Mouse (Mus musculus): ENCODE measurements around the gene Pld5. TPM values are rescaled to one million over a fixed set of nuclear protein-coding genes. Genes with fewer than 3 reads are reported as not detected.

The Pld5 gene
- total RNA-seq, 2 experiments from 2014 or later = not detected

DNA sequence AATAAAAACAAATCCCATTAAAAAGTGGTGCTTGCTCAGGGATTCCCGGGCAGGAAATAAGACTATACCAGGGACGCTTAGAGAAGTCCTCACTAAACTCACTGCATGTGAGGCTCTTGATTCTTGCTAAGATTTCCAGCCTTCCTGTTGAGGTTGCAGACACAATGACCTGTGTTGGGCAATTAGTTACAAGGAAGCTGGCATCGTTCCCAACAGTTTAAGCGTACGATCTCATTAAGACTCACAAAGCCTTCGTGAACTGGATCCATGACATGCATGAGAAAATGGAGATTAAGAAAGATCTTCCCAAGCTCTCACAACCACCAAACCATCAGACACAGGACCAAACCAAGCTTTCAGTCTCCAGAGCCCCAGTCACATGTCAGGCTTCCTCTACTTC is 91.1 kb downstream of the Pld5 start:
- ATAC-seq (replicated peaks; ENCODE audit: low FRiP score, poor library complexity, severe bottlenecking) = no peak

DNA sequence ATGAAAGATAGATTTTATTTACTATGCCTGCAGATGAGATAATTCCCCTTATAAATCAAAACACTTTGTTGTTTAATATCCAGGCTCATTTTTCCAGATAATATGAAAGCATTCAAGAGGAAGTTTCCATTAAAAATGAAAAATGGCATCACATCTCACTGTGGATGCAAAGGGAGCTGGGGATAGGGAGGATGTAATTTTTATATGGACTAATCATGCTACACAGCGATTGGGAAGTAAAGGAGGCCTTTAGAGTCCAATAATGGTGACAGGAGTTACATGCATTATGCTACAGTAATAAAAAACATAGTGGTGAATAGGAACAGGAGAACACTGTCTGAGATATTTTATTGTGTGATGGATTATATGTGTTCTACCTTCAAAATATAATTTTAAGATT is 100.1 kb downstream of the Pld5 start:
- no peak for ATAC-seq (replicated peaks; ENCODE audit: low FRiP score, poor library complexity, severe bottlenecking)

DNA sequence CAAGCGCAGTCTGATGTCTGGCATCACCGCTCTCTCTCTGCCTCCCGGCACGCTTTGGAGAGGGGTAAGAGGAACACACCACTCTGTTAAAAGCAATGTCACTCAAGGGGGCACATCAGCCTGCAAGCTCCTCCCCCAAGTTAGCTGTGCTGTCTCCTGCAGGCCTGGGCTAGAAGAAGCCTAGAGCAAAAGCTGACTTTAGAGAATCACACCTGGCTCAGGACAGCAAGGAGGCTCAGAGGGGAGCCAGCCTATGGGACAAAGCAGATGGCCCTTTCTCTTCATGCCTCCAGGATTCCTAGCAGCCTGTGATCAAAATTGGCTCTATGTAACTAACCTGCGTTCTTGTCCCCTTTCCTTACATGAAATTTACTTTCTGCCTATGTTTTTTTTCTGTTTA is 107.3 kb downstream of the Pld5 start:
- ATAC-seq (replicated peaks; ENCODE audit: low FRiP score, poor library complexity, severe bottlenecking) = no peak

DNA sequence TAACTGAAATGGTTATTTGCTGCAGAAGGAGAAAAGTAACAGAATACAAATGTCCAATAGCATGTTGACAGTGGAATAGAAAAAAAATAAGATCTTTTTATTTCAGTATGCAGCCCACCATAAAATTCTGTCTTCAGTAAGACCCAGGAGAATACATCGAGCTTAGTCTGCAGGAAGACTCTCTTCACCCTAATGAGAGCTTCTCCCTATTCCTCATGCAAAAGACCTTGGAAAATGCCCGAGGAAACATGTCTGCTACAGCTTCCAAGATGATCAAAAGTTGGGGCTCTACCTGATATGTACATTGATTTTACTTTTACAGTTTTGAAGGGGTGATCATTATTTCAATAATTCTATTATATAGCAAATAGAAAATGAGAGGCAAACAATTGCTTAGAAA is 108.0 kb downstream of the Pld5 start:
- ATAC-seq (replicated peaks; ENCODE audit: low FRiP score, poor library complexity, severe bottlenecking) = no peak

DNA sequence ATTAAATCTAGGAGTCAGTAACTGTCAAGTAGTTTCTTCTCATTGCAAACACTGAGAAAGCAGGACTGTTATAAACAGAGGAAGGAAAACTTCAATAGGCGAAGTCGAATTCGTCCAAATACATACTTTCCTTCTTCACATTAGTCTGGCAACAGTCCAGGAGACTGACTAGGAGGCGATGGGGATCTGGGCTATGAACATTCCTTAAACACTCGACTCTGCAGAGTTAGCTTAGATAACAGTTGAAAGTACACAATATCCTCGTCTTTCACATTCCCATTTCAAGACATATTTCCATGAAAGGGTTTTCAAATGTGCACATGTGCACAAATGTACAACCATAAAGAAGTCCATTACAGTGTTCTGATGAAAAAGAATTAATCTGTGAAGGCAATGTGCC is 129.8 kb downstream of the Pld5 start:
- no peak for ATAC-seq (replicated peaks; ENCODE audit: low FRiP score, poor library complexity, severe bottlenecking)

DNA sequence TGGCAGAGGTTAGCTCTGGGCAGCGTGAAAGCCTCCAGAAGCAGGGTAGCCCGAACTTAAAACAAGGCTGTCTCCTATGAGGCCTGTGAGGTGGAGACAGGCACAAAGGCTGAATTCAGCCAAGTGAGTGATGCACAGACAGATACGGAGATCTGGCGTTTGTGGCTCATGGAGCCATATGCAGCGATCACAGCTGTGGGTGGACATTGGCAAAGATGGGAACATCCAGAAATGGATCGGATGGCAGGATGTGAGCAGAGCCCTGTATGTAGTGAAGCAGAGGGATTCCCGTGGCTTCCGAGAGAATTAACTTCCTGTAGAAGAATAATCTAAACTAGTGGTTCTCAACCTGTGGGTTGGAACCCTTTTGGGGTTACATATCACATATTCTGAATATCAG is 140.7 kb downstream of the Pld5 start:
- ATAC-seq (replicated peaks; ENCODE audit: low FRiP score, poor library complexity, severe bottlenecking) = no peak

DNA sequence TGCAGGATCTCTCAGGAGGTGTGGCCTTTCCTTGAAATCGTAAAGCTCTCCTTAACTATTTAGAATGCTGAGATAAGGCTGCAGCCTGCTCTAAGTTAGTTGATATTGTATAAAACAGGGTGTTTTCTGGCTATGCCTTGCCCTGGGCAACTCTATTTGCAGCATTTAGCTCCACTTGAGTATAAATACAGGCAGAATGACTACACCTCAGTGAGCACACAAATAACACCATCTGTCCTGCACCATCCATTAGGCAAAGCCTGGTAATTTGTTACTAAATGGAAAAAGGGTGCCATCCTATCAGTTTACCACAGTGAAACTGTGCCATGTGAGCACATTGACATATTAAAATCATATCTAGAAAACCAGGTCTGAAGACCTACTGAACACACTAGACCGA is 149.3 kb downstream of the Pld5 start:
- ATAC-seq (replicated peaks; ENCODE audit: low FRiP score, poor library complexity, severe bottlenecking) = no peak

DNA sequence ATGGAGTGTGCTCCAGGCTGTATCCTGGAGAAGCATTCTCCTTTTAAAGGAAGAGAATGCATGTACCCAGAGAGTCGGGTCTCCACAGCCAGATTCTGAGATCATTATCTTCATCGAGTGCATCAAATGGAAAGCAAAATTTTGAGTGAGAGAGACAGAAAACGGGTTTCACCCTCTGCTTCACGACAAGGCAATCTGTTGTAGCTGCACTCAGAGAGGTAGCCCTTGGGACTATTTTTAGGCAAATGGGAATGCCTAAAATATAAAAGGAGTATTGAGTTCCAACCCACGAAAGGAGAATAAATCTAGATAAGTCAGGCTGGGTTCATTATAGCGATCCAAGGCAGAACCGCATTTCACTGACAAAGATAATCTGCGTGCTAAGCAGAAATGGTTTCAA is 150.7 kb downstream of the Pld5 start:
- ATAC-seq (replicated peaks; ENCODE audit: low FRiP score, poor library complexity, severe bottlenecking) = no peak

DNA sequence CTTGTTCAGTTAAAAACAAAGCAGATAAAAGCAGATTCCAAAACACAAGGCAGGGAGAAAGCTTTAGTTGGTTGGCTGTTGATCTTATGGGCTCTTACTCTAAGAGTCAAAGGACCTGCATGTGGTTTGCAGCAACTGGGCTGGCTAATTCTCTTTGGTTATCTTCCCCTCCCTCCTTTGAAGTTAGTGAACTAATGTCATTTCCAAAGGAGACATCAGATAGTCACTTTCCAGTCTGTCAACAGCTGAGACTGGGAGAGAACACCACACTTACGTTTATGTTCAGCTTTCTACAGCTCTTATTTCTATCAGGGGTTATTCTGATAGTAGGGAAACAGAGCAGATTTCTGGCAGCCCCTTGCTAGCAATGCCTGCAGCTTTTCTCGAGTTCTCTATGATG is 151.3 kb downstream of the Pld5 start:
- ATAC-seq (replicated peaks; ENCODE audit: low FRiP score, poor library complexity, severe bottlenecking) = no peak

DNA sequence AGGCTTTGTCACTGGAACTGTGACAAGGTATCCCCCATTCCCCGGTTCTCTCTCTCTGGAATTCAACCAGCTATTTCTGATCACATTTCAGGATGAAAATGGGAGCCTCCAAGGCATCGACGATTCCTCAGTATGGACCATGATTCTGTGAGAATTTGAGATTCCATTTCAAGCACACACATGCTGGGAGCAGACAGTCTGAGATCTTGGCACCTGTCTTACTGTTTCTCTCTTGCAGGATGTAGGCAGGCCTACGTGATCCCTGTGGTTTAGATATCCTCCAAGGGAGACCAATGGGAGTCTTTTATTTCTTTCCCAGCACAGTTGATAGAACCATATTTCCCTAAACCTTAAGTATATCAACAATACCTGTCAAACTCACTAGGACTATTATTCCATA is 159.5 kb downstream of the Pld5 start:
- ATAC-seq (replicated peaks; ENCODE audit: low FRiP score, poor library complexity, severe bottlenecking) = no peak

DNA sequence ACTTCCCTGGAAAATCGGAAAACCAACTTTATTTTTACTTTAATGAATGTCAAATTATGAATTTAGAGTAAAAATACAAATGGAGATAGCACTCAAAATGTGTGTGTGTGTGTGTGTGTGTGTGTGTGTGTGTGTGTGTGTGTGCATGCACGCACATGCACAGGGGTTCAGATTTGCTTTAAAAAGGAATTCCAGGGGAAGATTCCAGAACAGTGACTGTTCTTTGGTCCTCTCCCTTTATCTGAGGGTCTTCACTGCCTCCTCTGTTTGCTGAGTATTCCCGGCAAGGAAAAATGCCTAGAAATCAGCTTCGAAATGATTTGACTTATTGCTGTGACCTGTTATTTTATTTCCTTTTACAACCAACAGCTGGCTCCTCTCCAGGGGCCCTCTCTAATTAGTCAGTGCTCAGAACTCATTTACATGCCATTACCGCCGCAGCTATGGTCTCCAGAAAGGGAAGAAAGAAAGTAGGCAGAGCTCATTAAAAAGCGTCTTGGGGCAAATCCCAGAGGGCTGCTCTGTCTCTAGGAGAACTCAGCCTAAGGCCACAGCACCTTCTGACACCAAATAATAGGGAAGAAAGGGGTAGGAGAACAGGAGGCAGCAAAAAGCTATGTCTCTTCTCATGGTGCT is 176.3 kb downstream of the Pld5 start:
- ATAC-seq (replicated peaks; ENCODE audit: low FRiP score, poor library complexity, severe bottlenecking) = no peak

DNA sequence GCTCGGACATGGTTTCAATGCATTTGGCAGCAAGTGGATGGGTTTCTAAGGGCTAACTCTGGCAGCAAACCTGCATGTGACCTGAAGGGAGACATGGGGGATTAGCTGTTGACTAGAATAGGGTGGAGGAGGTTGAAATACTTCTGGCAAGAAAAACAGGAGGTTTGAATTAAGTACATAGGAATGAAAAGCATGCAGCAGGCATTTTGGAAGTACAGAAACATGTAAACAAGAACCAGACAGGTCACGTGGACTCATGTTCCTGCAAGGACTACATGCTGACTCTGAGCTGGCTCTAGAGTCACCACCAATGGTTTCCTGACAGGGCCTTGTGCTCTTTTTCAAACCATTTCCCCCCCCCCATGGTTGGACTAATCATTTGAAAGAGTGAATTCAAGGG is 183.0 kb downstream of the Pld5 start:
- ATAC-seq (replicated peaks; ENCODE audit: low FRiP score, poor library complexity, severe bottlenecking) = no peak

DNA sequence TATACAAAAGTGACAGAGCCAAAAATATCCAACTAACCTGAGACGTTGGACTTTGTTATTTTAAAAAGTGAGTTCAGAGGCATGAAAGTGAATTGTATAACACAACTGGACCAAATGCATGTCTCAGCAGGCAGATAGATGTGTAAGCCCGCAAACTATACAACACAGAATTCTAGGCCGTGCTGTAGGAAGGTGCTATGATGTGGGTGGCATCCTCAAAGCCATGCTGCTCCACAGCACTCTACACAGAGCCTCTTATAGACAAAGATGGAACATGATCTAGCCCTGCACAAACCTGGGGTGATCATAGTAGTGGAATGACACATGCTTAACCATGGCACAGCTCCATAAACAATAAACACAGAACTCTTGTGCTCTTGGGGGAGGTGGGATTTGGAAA is 185.7 kb downstream of the Pld5 start:
- no peak for ATAC-seq (replicated peaks; ENCODE audit: low FRiP score, poor library complexity, severe bottlenecking)

DNA sequence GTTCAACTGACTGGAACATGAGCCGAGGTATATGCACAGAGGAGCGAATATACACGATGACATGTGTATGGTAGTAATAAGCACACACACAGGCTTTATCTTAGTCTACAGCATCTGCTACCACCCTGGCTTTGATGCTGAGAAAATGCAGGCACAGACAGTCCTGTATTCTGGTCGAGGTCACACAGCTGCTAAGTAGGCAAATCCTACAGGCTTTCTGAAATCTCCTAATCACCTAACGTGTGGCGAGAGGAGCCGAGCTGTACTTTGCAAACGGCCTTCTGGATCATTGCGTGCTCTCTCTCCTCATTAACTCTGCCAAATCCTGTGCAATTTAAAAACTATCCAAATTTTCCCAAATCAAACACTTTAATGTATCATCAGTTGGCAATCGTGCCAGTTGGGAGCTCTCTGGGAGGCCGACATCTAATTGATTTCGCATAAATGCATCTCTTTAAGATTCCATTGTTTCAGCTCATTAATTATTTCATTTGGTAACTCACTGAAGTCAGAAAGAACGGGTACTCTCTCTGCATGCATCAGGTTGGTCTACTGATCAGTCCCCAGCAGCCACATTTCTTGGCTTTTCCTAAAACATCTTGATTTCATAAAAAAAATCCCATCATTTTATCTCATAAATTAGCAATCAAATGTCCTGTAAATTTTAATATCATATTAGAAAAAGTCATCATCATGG is 189.0 kb downstream of the Pld5 start:
- ATAC-seq (replicated peaks; ENCODE audit: low FRiP score, poor library complexity, severe bottlenecking) = no peak

DNA sequence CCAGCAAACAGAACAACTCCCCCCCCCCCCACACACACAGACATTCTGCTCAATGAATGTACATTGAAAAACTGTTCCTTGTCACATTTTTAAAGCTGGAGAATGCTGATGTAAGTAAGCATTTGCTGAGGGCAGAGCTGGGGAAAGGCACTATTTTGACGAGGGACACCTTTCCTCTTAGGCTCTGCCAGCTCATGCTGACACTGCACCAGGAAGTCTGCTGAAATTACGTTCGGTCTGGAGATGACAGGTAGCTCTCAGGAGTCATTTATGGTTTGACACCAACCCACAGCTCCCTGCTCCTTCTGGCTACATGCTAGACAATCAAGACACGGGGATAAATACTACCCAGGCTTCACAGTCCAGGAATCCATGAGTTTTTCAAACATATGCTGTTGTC is 192.8 kb downstream of the Pld5 start:
- no peak for ATAC-seq (replicated peaks; ENCODE audit: low FRiP score, poor library complexity, severe bottlenecking)

DNA sequence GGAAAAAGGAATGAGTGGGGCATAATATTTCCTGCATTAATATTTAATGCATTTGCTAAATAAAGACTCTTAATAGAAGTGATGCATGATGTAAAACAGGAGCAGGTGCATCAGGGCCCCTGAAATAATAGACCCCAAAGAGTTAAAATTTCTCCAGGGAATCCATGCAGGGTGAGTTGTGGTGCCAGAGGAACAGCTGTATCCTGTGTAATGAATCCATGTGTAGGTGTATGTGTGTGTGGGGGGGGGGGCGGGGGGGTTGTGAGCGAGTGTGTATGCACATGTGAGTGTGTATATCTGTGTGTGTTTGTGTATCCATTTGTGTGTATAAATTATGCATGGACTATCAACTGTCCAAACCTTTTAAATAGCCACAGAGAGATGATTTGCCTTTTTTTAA is 194.1 kb downstream of the Pld5 start:
- no peak for ATAC-seq (replicated peaks; ENCODE audit: low FRiP score, poor library complexity, severe bottlenecking)

DNA sequence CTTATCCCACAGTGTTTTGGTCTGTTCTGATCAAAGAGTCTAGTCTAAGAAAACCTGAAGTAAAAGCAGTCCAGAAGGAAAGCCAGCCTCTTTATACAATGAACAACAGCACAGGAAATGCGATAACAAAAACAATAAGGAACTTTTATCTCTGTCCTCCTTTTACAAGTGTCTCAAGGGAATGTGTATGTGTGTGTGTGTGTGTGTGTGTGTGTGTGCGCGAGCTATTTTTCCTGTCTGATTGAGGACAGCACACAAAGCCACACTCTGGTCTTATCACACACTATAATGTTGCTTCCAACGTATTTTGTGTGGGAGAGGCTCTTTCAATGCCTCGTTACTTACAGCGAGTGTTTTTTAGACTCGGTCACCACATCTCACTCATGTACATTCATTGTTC is 196.7 kb downstream of the Pld5 start:
- ATAC-seq (replicated peaks; ENCODE audit: low FRiP score, poor library complexity, severe bottlenecking) = no peak

DNA sequence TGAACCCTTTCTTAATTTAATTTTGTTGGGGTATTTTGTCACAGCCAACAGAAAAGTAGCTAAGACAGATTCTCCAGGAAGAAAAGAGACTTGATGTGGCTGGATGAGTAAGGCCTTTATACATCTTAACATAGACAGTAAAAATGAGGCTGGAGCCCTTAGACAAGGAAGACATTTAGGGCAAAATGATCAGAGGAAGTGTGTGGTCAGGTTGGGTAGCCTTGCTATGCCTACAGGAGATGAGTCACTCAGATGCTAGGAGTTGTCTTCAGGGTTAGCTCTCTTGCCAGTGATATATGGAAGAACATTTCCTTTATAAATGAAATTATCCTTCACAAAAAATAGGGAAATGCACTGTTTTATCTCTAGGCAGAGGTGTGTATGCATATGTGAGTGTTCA is 198.3 kb downstream of the Pld5 start:
- no peak for ATAC-seq (replicated peaks; ENCODE audit: low FRiP score, poor library complexity, severe bottlenecking)

DNA sequence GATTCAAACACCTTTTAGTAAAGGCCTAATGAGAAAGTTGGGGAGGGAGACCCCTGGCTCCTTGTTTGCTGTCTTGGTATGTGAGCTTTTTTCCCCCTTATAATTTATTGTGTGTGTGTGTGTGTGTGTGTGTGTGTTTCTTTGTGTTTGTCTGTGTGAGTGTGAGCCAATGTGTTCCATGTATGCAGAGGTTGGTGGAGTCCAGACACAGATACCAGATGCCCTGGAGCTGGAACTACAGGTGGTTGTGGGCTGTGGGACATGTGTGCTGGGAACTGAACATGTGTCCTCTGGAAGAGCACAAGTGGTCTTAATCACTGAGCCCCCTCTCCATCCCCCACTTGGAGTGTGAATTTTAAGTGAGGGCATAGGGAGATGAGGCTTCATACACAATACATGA is 199.3 kb downstream of the Pld5 start:
- no peak for ATAC-seq (replicated peaks; ENCODE audit: low FRiP score, poor library complexity, severe bottlenecking)

DNA sequence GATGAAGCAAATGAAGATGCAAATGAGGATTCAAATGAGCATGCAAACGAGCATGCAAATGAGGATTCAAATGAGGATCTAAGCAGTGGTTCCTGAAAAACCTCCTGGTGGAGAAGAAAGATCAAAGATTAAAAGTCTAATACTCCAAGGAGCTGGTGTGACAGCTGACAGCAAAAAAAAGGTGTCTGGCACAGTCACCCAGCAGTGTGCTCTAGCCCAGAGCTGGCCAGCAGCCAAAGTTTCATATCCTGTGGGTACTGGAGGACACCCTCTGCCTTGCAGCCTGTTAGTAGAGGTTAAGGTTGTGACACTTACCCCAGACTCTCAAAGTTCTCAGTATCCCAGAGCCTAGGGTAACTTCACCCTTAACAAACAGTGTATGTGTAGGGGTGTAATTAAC is 199.7 kb downstream of the Pld5 start:
- no peak for ATAC-seq (replicated peaks; ENCODE audit: low FRiP score, poor library complexity, severe bottlenecking)

DNA sequence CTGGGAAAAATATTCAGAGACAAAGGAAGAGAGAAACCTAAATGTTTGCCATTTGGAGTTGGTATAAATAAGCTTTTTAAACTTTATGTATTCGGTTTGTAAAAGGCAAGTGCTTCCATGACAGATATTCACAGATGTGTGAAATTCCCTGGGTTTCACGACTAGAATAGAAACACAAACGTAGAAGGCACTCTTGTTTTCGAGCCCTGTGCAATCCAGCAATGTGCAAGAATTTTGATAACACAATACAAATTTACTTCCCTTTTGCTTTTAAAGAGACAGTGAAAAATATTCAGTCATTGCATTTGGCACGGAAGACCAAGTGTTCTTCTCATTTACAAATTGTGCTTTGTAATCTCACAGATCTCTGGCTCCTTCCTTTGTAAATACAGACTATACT is 200.6 kb downstream of the Pld5 start:
- no peak for ATAC-seq (replicated peaks; ENCODE audit: low FRiP score, poor library complexity, severe bottlenecking)

DNA sequence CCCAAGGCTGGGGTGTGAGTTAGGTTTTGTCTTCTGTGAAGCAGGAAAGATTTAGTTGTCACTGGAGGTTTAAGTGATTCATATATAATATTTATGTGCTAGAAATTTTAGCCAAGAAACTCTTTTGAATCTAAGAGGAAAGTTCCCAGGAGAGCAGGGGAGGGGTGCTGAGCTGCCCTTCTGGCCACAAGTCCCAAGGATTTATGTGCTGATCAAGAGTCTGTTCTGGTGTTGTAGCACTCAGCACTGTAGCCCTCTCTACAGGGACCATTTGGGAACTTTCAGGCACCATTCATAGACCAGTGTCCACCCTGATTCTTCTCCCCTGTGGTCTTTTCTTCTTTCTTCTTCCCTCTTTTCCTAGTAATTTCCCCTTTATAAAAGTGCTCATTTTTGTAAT is 209.8 kb downstream of the Pld5 start:
- no peak for ATAC-seq (replicated peaks; ENCODE audit: low FRiP score, poor library complexity, severe bottlenecking)

Measured in erythroblast, adult 5-6 weeks (primary cell).